Mouse (Mus musculus): ENCODE data around the gene Defb28.

DNA sequence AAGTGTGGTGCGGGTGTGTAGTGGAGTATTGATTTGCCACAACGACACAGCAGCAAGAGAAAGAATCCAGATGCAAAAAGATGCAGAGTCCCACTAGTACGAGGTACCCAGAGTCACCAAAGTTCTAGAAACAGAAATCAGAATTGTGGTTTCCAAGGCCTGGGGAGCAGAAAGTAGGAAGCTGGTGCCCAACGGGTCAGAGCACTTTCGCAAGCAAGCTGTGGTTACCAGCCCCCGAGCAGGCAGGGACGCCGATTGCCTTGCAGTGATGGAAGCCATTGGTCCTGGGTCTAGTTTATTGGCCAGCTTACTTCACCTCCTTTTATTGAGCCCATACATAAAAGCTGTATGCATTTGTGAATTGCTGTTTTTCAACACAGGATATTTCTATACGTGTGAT is 23.9 kb downstream of the Defb28 start:
- TF ChIP-seq POLR2A (IDR thresholded peaks at IDR 0.05; ENCODE audit: low read depth, low read length) (no peak), CTCF (conservative IDR thresholded peaks at IDR 0.05; ENCODE audit: insufficient read depth, insufficient read length, low read depth, low read length) (no peak)
